Mouse (Mus musculus): Measurements from ENCODE around the gene Fermt1. TPM values are rescaled to one million over a fixed set of nuclear protein-coding genes. Genes with fewer than 3 reads are reported as not detected.

Fermt1 gene
- 0.34 TPM for polyA plus RNA-seq (2014; fragmentation: Illumina TruSeq; extraction: RNeasy Lipid Tissue Mini Kit (QIAGEN cat#74804); ENCODE audit: low read depth, low replicate concordance)

GRCm38 (mm10) chr2:132945326-132946207, at the start of gene Fermt1:
Gene Fermt1 (minus strand): TSS chr2:132945906.

DNA sequence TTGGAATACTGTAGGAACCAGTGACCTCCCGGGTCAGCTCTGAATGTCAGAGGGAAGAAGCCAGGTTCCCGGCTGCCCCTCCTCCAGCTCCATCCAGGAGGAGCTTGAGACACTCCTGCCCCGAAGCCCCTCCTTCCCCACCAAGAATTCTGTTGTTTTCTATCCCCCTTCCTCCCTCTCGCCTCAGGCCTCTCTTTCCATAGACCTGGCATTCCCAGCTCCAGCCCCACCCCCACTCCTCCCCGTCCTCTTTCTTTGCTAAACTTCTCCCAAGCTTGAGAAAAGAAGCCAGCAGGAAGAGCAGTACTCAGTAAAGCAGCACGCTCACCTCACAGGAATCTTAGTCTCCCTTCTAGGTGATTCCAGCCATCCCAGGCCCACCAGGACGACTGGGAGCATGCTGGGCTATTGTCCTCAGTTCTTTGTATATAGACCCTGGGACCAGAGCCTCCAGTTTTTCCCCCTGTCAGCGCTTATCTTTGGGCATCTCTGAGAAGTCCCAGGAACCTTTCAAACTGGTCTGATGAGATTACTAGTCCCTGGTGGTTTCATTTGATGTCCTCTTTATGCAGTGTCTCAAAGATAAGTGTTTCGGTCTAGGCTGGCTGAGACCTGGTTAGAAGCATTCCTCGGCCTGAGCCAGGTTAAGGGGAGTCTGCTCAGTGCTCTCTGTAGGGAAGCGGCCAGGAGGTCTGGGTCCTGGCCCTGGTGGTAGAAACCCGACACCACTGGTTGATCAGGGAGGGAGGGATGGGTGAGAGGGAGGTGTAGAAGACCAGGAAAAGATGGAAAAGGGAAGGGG, 64.7 kb downstream of the Fermt1 start, which contains the start of gene Lrrn4:
Gene Lrrn4 (minus strand): TSS at position 48 of the 802 bp plus-strand sequence.

Other genes starting within 250 kb of the Fermt1 start
- not detected for gene Chgb, start 164.6 kb downstream of the Fermt1 start, polyA plus RNA-seq (2014; fragmentation: Illumina TruSeq; extraction: RNeasy Lipid Tissue Mini Kit (QIAGEN cat#74804); ENCODE audit: low read depth, low replicate concordance)
- 19.2 TPM for gene Trmt6, start 129.9 kb downstream of the Fermt1 start, polyA plus RNA-seq (2014; fragmentation: Illumina TruSeq; extraction: RNeasy Lipid Tissue Mini Kit (QIAGEN cat#74804); ENCODE audit: low read depth, low replicate concordance)
- gene Mcm8, start 129.8 kb downstream of the Fermt1 start, polyA plus RNA-seq (2014; fragmentation: Illumina TruSeq; extraction: RNeasy Lipid Tissue Mini Kit (QIAGEN cat#74804); ENCODE audit: low read depth, low replicate concordance): 1.9 TPM
- 187 TPM for gene Crls1, start 99.2 kb downstream of the Fermt1 start, polyA plus RNA-seq (2014; fragmentation: Illumina TruSeq; extraction: RNeasy Lipid Tissue Mini Kit (QIAGEN cat#74804); ENCODE audit: low read depth, low replicate concordance)
- 0.79 TPM for gene Lrrn4, start 65.0 kb downstream of the Fermt1 start, polyA plus RNA-seq (2014; fragmentation: Illumina TruSeq; extraction: RNeasy Lipid Tissue Mini Kit (QIAGEN cat#74804); ENCODE audit: low read depth, low replicate concordance)